Mouse (Mus musculus) erythroblast, embryonic 14.5 days (primary cell): ENCODE measurements around the gene Scrn3.

Experiments used
- GATA1 ChIP-seq: IDR thresholded peaks from 2 replicates; pipeline ENCODE4 v1.6.1; 2012; ENCODE audit warnings: low read length, inconsistent platforms, mixed read lengths
- TAL1 ChIP-seq: IDR thresholded peaks from 3 replicates; pipeline ENCODE4 v1.6.1; 2012; ENCODE audit warnings: low read length, inconsistent platforms, mixed read lengths

DNA sequence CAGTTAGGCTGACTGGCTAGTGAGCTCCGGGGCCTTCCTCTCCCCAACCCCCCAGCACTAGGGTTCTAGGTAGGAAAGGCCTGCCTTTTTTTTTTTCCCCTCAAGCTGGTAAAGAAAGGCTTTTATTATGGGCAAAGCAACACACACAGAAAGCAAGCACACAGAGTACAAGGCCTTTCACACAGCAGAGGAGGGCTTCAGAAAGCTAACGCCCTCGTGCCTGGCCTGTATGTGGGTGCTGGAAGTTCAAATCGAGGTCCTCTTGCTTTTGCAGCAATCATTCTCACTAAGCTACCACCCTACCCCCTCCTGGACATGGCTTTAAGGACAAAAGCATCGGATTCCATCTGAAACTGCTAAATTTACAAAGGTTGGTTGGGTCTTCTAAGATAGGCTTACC lies 67.3 kb downstream of the Scrn3 start:
- TF ChIP-seq GATA1 (no peak), TAL1 (no peak)
